Mouse (Mus musculus) intestine, embryonic 15.5 days (tissue): ENCODE data around the gene Lnpep. TPM values are rescaled to one million over a fixed set of nuclear protein-coding genes. Genes with fewer than 3 reads are reported as not detected.
A peak's percentile ranks its signal among the peaks of the same experiment; 100 is the strongest.
"Not testable (repeated sequence)": the region's sequence is repeated elsewhere in the genome, so short reads cannot be mapped to it uniquely, and the experiment has no call there.

Experiments used
- ATAC-seq: fragments of 200-750 bp; cut with Nextera tagmentation; 2 replicates; pipeline ENCODE4 v1.8.0; 2017; ENCODE audit warnings: moderate TSS enrichment, moderate library complexity
- H3K27ac ChIP-seq: fragments of 300-500 bp; sonication (generic); 2 replicates; pipeline ENCODE4 v1.5.1; 2015; ENCODE audit warnings: mild to moderate bottlenecking, inconsistent platforms
- H3K27me3 ChIP-seq: fragments of 300-500 bp; sonication (generic); replicated peaks from 2 replicates; pipeline ENCODE4 v1.6.1; 2015; ENCODE audit warnings: inconsistent platforms
- H3K36me3 ChIP-seq: fragments of 300-500 bp; sonication (generic); 2 replicates; pipeline ENCODE4 v1.6.1; 2015; ENCODE audit warnings: inconsistent platforms
- H3K4me1 ChIP-seq: fragments of 300-500 bp; sonication (generic); replicated peaks from 2 replicates; pipeline ENCODE4 v1.6.1; 2015; ENCODE audit warnings: inconsistent platforms
- H3K4me2 ChIP-seq: fragments of 300-500 bp; sonication (generic); replicated peaks from 2 replicates; pipeline ENCODE4 v1.6.1; 2015; ENCODE audit warnings: mild to moderate bottlenecking, inconsistent platforms
- H3K4me3 ChIP-seq: fragments of 300-500 bp; sonication (generic); replicated peaks from 2 replicates; pipeline ENCODE4 v1.5.1; 2015; ENCODE audit warnings: inconsistent platforms
- H3K9ac ChIP-seq: fragments of 300-500 bp; sonication (generic); 2 replicates; pipeline ENCODE4 v1.6.1; 2015; ENCODE audit warnings: inconsistent platforms
- H3K9me3 ChIP-seq: fragments of 300-500 bp; sonication (generic); 2 replicates; pipeline ENCODE4 v1.6.1; 2016; ENCODE audit warnings: inconsistent platforms
- WGBS: fragments of 180-500 bp; shearing (Covaris S2); methylation state at CpG from one replicate; pipeline ENCODE4 v1.1.7; 2015; 5-methylcytosine and 5-hydroxymethylcytosine counted together
- polyA plus RNA-seq: library from polyadenylated mRNA; unstranded; fragments of >200 nt; fragmentation: Nextera tagmentation; extraction: Ambion mirVana; gene quantifications from 2 replicates; pipeline ENCODE4 v1.2.1, GENCODE M21; 2015

Gene Lnpep
- polyA plus RNA-seq = 7.8 and 8.2 TPM in 2 replicates

- Histone ChIP-seq H3K27ac (peak within 1 kb of the TSS; percentile 100), H3K4me3 (peak within 1 kb of the TSS; percentile 99), H3K4me2 (peak within 1 kb of the TSS; percentile 66), H3K4me1 (peaks cover 3% of the 10 kb centered on the region; the same call in 1 of the 2 replicates), H3K9me3 (no peaks in the 10 kb centered on the region), H3K27me3 (no peaks in the 10 kb centered on the region), H3K9ac (peak within 1 kb of the TSS; percentile 84), H3K36me3 (no peaks in the 10 kb centered on the region)
- ATAC-seq = peak; percentile 94
- WGBS = under 1% methylated on average over 44 of the region's 44 CpGs
Observed at GRCm38 (mm10) chr17:17624957-17625586, at the start of gene Lnpep. Gene Lnpep, minus strand, starts transcription at chr17:17625050.

- H3K36me3 ChIP-seq = no peaks in the 10 kb centered on the region
- WGBS = 42% methylated on average over 2 of the region's 2 CpGs
- H3K4me3 ChIP-seq = no peak overlapping the region
Observed at GRCm38 (mm10) chr17:17655829-17656176, 31.0 kb upstream of the Lnpep start.

GRCm38 (mm10) chr17:17654997-17655828, 30.4 kb upstream of the Lnpep start:
- 16% methylated on average over 10 of the region's 10 CpGs for WGBS
- H3K4me3 ChIP-seq = no peak overlapping the region
- no peak overlapping the region for H3K4me2 ChIP-seq
- no peaks in the 10 kb centered on the region for H3K27me3 ChIP-seq
- H3K36me3 ChIP-seq = no peaks in the 10 kb centered on the region
- H3K9me3 ChIP-seq = no peaks in the 10 kb centered on the region
- ATAC-seq = no peak
- no peak overlapping the region for H3K9ac ChIP-seq
- H3K4me1 ChIP-seq = no peaks in the 10 kb centered on the region
- no peak overlapping the region for H3K27ac ChIP-seq

More at GRCm38 (mm10) chr17:17655829-17656176, 31.0 kb upstream of the Lnpep start:
- Histone ChIP-seq H3K27me3 (no peaks in the 10 kb centered on the region), H3K4me2 (no peak overlapping the region), H3K9ac (no peak overlapping the region), H3K9me3 (no peaks in the 10 kb centered on the region), H3K27ac (no peak overlapping the region), H3K4me1 (no peaks in the 10 kb centered on the region)
- ATAC-seq = no peak

- ATAC-seq = no peak
- Histone ChIP-seq H3K4me1 (no peaks in the 10 kb centered on the region), H3K27ac (no peak overlapping the region), H3K9me3 (no peaks in the 10 kb centered on the region), H3K9ac (no peak overlapping the region), H3K27me3 (no peaks in the 10 kb centered on the region), H3K36me3 (no peaks in the 10 kb centered on the region), H3K4me3 (no peak overlapping the region), H3K4me2 (no peak overlapping the region)
- WGBS = 70% methylated on average over 4 of the region's 4 CpGs
Observed at GRCm38 (mm10) chr17:17652570-17652969, 27.7 kb upstream of the Lnpep start.

- Histone ChIP-seq H3K9me3 (no peaks in the 10 kb centered on the region), H3K36me3 (no peaks in the 10 kb centered on the region), H3K4me2 (no peak overlapping the region), H3K9ac (no peak overlapping the region), H3K27me3 (no peaks in the 10 kb centered on the region), H3K4me1 (no peaks in the 10 kb centered on the region), H3K27ac (no peak overlapping the region), H3K4me3 (no peak overlapping the region)
- no peak for ATAC-seq
- WGBS = 1% methylated on average over 3 of the region's 3 CpGs
Observed at GRCm38 (mm10) chr17:17645738-17646137, 20.9 kb upstream of the Lnpep start.

GRCm38 (mm10) chr17:17637387-17637786, 12.5 kb upstream of the Lnpep start:
- no peak overlapping the region for H3K4me2 ChIP-seq
- H3K4me1 ChIP-seq = no peaks in the 10 kb centered on the region
- H3K36me3 ChIP-seq = no peaks in the 10 kb centered on the region
- ATAC-seq = no peak
- H3K27ac ChIP-seq = no peak overlapping the region
- WGBS = 82% methylated on average over 3 of the region's 3 CpGs
- no peak overlapping the region for H3K4me3 ChIP-seq
- H3K27me3 ChIP-seq = no peaks in the 10 kb centered on the region
- H3K9me3 ChIP-seq = no peaks in the 10 kb centered on the region
- no peak overlapping the region for H3K9ac ChIP-seq

GRCm38 (mm10) chr17:17636147-17636546, 11.3 kb upstream of the Lnpep start:
- no peaks in the 10 kb centered on the region for H3K4me1 ChIP-seq
- H3K27me3 ChIP-seq = no peaks in the 10 kb centered on the region
- H3K9me3 ChIP-seq = no peaks in the 10 kb centered on the region
- WGBS = 27% methylated on average over 3 of the region's 3 CpGs
- no peak for ATAC-seq
- no peak overlapping the region for H3K4me2 ChIP-seq
- no peaks in the 10 kb centered on the region for H3K36me3 ChIP-seq
- H3K9ac ChIP-seq = no peak overlapping the region
- H3K27ac ChIP-seq = no peak overlapping the region
- H3K4me3 ChIP-seq = no peak overlapping the region

- Histone ChIP-seq H3K4me2 (no peak overlapping the region), H3K27ac (no peak overlapping the region), H3K4me3 (no peak overlapping the region), H3K9me3 (no peaks in the 10 kb centered on the region), H3K9ac (no peak overlapping the region), H3K27me3 (no peaks in the 10 kb centered on the region), H3K36me3 (no peaks in the 10 kb centered on the region), H3K4me1 (no peaks in the 10 kb centered on the region)
- no peak for ATAC-seq
- WGBS = 71% methylated on average over 2 of the region's 2 CpGs
Observed at GRCm38 (mm10) chr17:17634033-17634432, 9.2 kb upstream of the Lnpep start.

- ATAC-seq = no peak
- Histone ChIP-seq H3K27ac (no peak overlapping the region), H3K36me3 (no peaks in the 10 kb centered on the region)
Observed at GRCm38 (mm10) chr17:17631985-17632384, 7.1 kb upstream of the Lnpep start.

GRCm38 (mm10) chr17:17628237-17628879, 3.5 kb upstream of the Lnpep start:
- not testable (repeated sequence) for H3K9ac ChIP-seq, H3K4me2 ChIP-seq, H3K27me3 ChIP-seq, H3K4me1 ChIP-seq, ATAC-seq, H3K27ac ChIP-seq, H3K36me3 ChIP-seq, H3K9me3 ChIP-seq, H3K4me3 ChIP-seq
- WGBS = 87% methylated on average over 7 of the region's 7 CpGs

More at GRCm38 (mm10) chr17:17631985-17632384, 7.1 kb upstream of the Lnpep start:
- Histone ChIP-seq H3K4me3 (no peak overlapping the region), H3K4me2 (no peak overlapping the region), H3K4me1 (no peaks in the 10 kb centered on the region), H3K9me3 (no peaks in the 10 kb centered on the region), H3K27me3 (no peaks in the 10 kb centered on the region), H3K9ac (no peak overlapping the region)

GRCm38 (mm10) chr17:17627558-17627957, 2.7 kb upstream of the Lnpep start:
- Histone ChIP-seq H3K27me3 (no peaks in the 10 kb centered on the region), H3K36me3 (no peaks in the 10 kb centered on the region), H3K9ac (no peak overlapping the region), H3K4me3 (no peak overlapping the region), H3K4me1 (peaks cover 3% of the 10 kb centered on the region; the same call in 1 of the 2 replicates), H3K9me3 (no peaks in the 10 kb centered on the region), H3K4me2 (no peak overlapping the region), H3K27ac (no peak overlapping the region)
- WGBS = 89% methylated on average over 2 of the region's 2 CpGs
- ATAC-seq = no peak

GRCm38 (mm10) chr17:17625887-17626679, 1.2 kb upstream of the Lnpep start:
- H3K9ac ChIP-seq = peak overlapping the region; percentile 84; the same call in 1 of the 2 replicates
- 37% methylated on average over 7 of the region's 7 CpGs for WGBS
- H3K4me3 ChIP-seq = peak overlapping the region; percentile 99
- ATAC-seq = no peak
- H3K4me2 ChIP-seq = peak overlapping the region; percentile 66
- no peaks in the 10 kb centered on the region for H3K36me3 ChIP-seq
- H3K9me3 ChIP-seq = no peaks in the 10 kb centered on the region
- peaks cover 3% of the 10 kb centered on the region; the same call in 1 of the 2 replicates for H3K4me1 ChIP-seq
- peak overlapping the region; percentile 100 for H3K27ac ChIP-seq
- H3K27me3 ChIP-seq = no peaks in the 10 kb centered on the region
